Mouse (Mus musculus): ENCODE results near the gene Tagap1. TPM values are rescaled to one million over a fixed set of nuclear protein-coding genes. Genes with fewer than 3 reads are reported as not detected.
A peak's percentile ranks its signal among the peaks of the same experiment; 100 is the strongest.
"Not testable (repeated sequence)": the region's sequence is repeated elsewhere in the genome, so short reads cannot be mapped to it uniquely, and the experiment has no call there.

The Tagap1 gene
- polyA plus RNA-seq, 1 experiment from 2014 or later = 50.3 TPM

DNA sequence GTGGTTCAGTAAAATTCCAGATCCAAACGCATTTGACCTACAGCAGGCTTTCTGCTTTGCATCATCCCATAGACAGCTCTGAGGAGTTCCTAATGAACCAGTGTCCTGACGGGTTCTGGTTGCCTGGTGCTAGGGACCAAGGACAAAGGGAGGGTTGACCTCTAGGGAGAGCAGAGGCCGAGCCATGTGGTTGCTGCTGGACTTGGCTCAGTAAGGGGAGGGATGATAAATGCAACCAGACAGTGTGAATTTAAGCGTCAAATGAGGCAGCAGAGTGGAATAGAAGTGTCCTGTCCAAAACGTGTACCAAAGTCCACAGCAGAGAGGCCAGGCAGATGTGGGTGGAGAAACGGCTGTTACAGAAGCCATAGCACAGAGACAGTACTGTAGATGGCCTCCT lies 34.5 kb upstream of the Tagap1 start:
- not testable (repeated sequence) for H3K27ac ChIP-seq (ENCODE audit: low read depth, low read length); H3K4me3 ChIP-seq (ENCODE audit: low read length); H3K9ac ChIP-seq (ENCODE audit: low read depth, low read length); H3K27me3 ChIP-seq (replicated peaks; ENCODE audit: control insufficient read depth, insufficient read depth, low read length); H3K4me1 ChIP-seq (ENCODE audit: control insufficient read depth, insufficient read depth, low read depth, low read length); H3K9me3 ChIP-seq (ENCODE audit: control insufficient read depth, low read length); H3K36me3 ChIP-seq (ENCODE audit: control insufficient read depth, insufficient read depth, low read length); H3K4me2 ChIP-seq (ENCODE audit: low read length)
- peak; percentile 63; the same call in 1 of the 2 replicates for ATAC-seq
- WGBS = no CpG with 5 or more reads among the region's 6 CpGs

GRCm38 (mm10) chr17:6986118-6986517 lies 25.2 kb upstream of the Tagap1 start:
- not testable (repeated sequence) for H3K4me2 ChIP-seq (ENCODE audit: low read length); H3K4me1 ChIP-seq (ENCODE audit: control insufficient read depth, insufficient read depth, low read depth, low read length); H3K36me3 ChIP-seq (ENCODE audit: control insufficient read depth, insufficient read depth, low read length); H3K4me3 ChIP-seq (ENCODE audit: low read length); H3K27ac ChIP-seq (ENCODE audit: low read depth, low read length); H3K9me3 ChIP-seq (ENCODE audit: control insufficient read depth, low read length); H3K9ac ChIP-seq (ENCODE audit: low read depth, low read length); H3K27me3 ChIP-seq (replicated peaks; ENCODE audit: control insufficient read depth, insufficient read depth, low read length); ATAC-seq
- WGBS = 93% methylated on average over 1 of the region's 1 CpGs

GRCm38 (mm10) chr17:6980144-6980543 lies 19.2 kb upstream of the Tagap1 start:
- not testable (repeated sequence) for H3K4me1 ChIP-seq (ENCODE audit: control insufficient read depth, insufficient read depth, low read depth, low read length); H3K9me3 ChIP-seq (ENCODE audit: control insufficient read depth, low read length); H3K27me3 ChIP-seq (replicated peaks; ENCODE audit: control insufficient read depth, insufficient read depth, low read length); H3K27ac ChIP-seq (ENCODE audit: low read depth, low read length); H3K36me3 ChIP-seq (ENCODE audit: control insufficient read depth, insufficient read depth, low read length); H3K4me2 ChIP-seq (ENCODE audit: low read length); H3K9ac ChIP-seq (ENCODE audit: low read depth, low read length); H3K4me3 ChIP-seq (ENCODE audit: low read length); ATAC-seq
- WGBS = 97% methylated on average over 5 of the region's 8 CpGs

GRCm38 (mm10) chr17:6979380-6979779 lies 18.4 kb upstream of the Tagap1 start:
- not testable (repeated sequence) for ATAC-seq; H3K36me3 ChIP-seq (ENCODE audit: control insufficient read depth, insufficient read depth, low read length); H3K9me3 ChIP-seq (ENCODE audit: control insufficient read depth, low read length); H3K27ac ChIP-seq (ENCODE audit: low read depth, low read length); H3K27me3 ChIP-seq (replicated peaks; ENCODE audit: control insufficient read depth, insufficient read depth, low read length); H3K4me1 ChIP-seq (ENCODE audit: control insufficient read depth, insufficient read depth, low read depth, low read length)
- 20% methylated on average over 4 of the region's 5 CpGs for WGBS
- Histone ChIP-seq H3K4me2 (ENCODE audit: low read length) (peak overlapping the region; percentile 62), H3K4me3 (ENCODE audit: low read length) (peak overlapping the region; percentile 50), H3K9ac (ENCODE audit: low read depth, low read length) (peak overlapping the region; percentile 65)

- not testable (repeated sequence) for H3K36me3 ChIP-seq (ENCODE audit: control insufficient read depth, insufficient read depth, low read length); H3K27me3 ChIP-seq (replicated peaks; ENCODE audit: control insufficient read depth, insufficient read depth, low read length); H3K9me3 ChIP-seq (ENCODE audit: control insufficient read depth, low read length); H3K4me1 ChIP-seq (ENCODE audit: control insufficient read depth, insufficient read depth, low read depth, low read length); H3K27ac ChIP-seq (ENCODE audit: low read depth, low read length)
- peak within 1 kb of the TSS; percentile 50 for H3K4me3 ChIP-seq (ENCODE audit: low read length)
- peak within 1 kb of the TSS; percentile 65 for H3K9ac ChIP-seq (ENCODE audit: low read depth, low read length)
- peak within 1 kb of the TSS; percentile 62 for H3K4me2 ChIP-seq (ENCODE audit: low read length)
- peak; percentile 98 for ATAC-seq
- under 1% methylated on average over 42 of the region's 68 CpGs for WGBS
These were observed 17.6 kb upstream of the Tagap1 start, which contains the start of gene Gm49721 for GRCm38 (mm10) chr17:6978287-6979248. TSS of gene Gm49721 (plus strand) at chr17:6978904.

- 79% methylated on average over 3 of the region's 3 CpGs for WGBS
- not testable (repeated sequence) for H3K4me1 ChIP-seq (ENCODE audit: control insufficient read depth, insufficient read depth, low read depth, low read length); H3K36me3 ChIP-seq (ENCODE audit: control insufficient read depth, insufficient read depth, low read length); H3K9me3 ChIP-seq (ENCODE audit: control insufficient read depth, low read length); H3K9ac ChIP-seq (ENCODE audit: low read depth, low read length); H3K4me2 ChIP-seq (ENCODE audit: low read length); H3K27ac ChIP-seq (ENCODE audit: low read depth, low read length); ATAC-seq; H3K4me3 ChIP-seq (ENCODE audit: low read length); H3K27me3 ChIP-seq (replicated peaks; ENCODE audit: control insufficient read depth, insufficient read depth, low read length)
These were observed 14.0 kb upstream of the Tagap1 start for GRCm38 (mm10) chr17:6974985-6975384.

GRCm38 (mm10) chr17:6972836-6973396 lies 12.0 kb upstream of the Tagap1 start:
- 44% methylated on average over 3 of the region's 4 CpGs for WGBS
- not testable (repeated sequence) for H3K4me3 ChIP-seq (ENCODE audit: low read length); H3K4me2 ChIP-seq (ENCODE audit: low read length); ATAC-seq; H3K36me3 ChIP-seq (ENCODE audit: control insufficient read depth, insufficient read depth, low read length); H3K27me3 ChIP-seq (replicated peaks; ENCODE audit: control insufficient read depth, insufficient read depth, low read length); H3K9me3 ChIP-seq (ENCODE audit: control insufficient read depth, low read length); H3K27ac ChIP-seq (ENCODE audit: low read depth, low read length); H3K9ac ChIP-seq (ENCODE audit: low read depth, low read length); H3K4me1 ChIP-seq (ENCODE audit: control insufficient read depth, insufficient read depth, low read depth, low read length)

GRCm38 (mm10) chr17:6971238-6971637 lies 10.3 kb upstream of the Tagap1 start:
- H3K4me1 ChIP-seq (ENCODE audit: control insufficient read depth, insufficient read depth, low read depth, low read length); ATAC-seq; H3K9ac ChIP-seq (ENCODE audit: low read depth, low read length); H3K27me3 ChIP-seq (replicated peaks; ENCODE audit: control insufficient read depth, insufficient read depth, low read length); H3K4me2 ChIP-seq (ENCODE audit: low read length); H3K4me3 ChIP-seq (ENCODE audit: low read length); H3K27ac ChIP-seq (ENCODE audit: low read depth, low read length); H3K36me3 ChIP-seq (ENCODE audit: control insufficient read depth, insufficient read depth, low read length); H3K9me3 ChIP-seq (ENCODE audit: control insufficient read depth, low read length): not testable (repeated sequence)
- 94% methylated on average over 8 of the region's 8 CpGs for WGBS

DNA sequence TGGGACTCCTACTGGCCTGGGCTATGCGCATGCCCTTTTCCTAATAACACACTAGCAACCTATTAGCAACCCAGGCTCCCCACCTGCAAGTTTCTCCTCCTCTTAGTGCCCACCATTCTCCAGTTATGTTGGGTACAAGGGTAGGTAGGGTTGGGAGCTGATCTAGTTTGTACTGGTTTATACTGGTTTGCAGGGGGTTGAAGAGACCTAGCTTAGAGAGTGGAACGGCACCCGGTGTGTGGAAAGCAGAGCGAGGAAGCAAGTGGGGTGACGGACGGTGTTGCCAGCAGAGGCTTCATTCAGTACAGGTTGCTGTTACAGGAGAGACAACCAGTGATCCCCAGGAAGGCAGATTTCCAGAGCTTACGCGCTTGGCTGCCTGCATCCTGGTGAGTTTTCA lies 9.4 kb upstream of the Tagap1 start, which contains the start of gene Rnaset2b:
TSS of gene Rnaset2b (plus strand) at position 301 of the 400 bp plus-strand sequence.
- not testable (repeated sequence) for H3K27me3 ChIP-seq (replicated peaks; ENCODE audit: control insufficient read depth, insufficient read depth, low read length); H3K27ac ChIP-seq (ENCODE audit: low read depth, low read length); H3K4me3 ChIP-seq (ENCODE audit: low read length); H3K36me3 ChIP-seq (ENCODE audit: control insufficient read depth, insufficient read depth, low read length); H3K4me2 ChIP-seq (ENCODE audit: low read length); H3K9me3 ChIP-seq (ENCODE audit: control insufficient read depth, low read length); ATAC-seq; H3K9ac ChIP-seq (ENCODE audit: low read depth, low read length); H3K4me1 ChIP-seq (ENCODE audit: control insufficient read depth, insufficient read depth, low read depth, low read length)
- WGBS = no CpG with 5 or more reads among the region's 8 CpGs
